Mouse (Mus musculus): ENCODE data around the gene Dnah12. TPM values are rescaled to one million over a fixed set of nuclear protein-coding genes. Genes with fewer than 3 reads are reported as not detected.

Dnah12 gene
- total and polyA plus RNA-seq, 3 experiments = 0.03 to 0.18 (median 0.05) TPM

DNA sequence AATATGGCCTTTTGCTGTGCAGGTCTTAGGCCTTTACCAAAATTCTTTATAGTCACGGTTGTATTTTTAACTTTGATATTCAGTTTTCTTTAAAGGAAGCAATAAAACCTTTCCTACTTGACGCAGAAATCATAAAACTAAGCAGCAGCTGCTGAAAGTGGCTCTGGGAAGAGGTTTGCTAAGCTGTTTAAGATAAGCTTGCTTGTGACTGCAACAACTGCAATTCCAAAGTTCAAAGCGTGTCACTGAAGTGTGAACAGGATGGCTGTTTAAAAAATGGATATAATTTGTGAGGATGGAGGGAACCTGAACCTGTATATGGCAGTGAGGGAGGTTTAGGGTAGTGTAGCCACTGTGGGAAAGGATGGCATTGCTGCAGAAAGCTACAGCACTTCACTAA lies 31.1 kb upstream of the Dnah12 start:
- TF ChIP-seq EP300 (IDR thresholded peaks at IDR 0.05; ENCODE audit: insufficient read depth, low read depth, low read length) = no peak
- TF ChIP-seq POLR2A (IDR thresholded peaks at IDR 0.05; ENCODE audit: insufficient read depth, low read depth, low read length) = no peak
- TF ChIP-seq CTCF (IDR thresholded peaks at IDR 0.05) = no peak
- Histone ChIP-seq H3K4me3 (no peak overlapping the region), H3K36me3 (ENCODE audit: control insufficient read depth, insufficient read depth, low read length) (peaks cover 2% of the 10 kb centered on the region), H3K9ac (ENCODE audit: low read depth, low read length) (no peak overlapping the region), H3K4me1 (ENCODE audit: control insufficient read depth, insufficient read depth, low read length) (no peaks in the 10 kb centered on the region), H3K27ac (no peak overlapping the region), H3K79me2 (replicated peaks; ENCODE audit: control insufficient read depth, insufficient read depth, low read length) (0 out of 2 replicates have a peak, but pooled peaks cover 1% of the 10 kb centered on the region), H3K27me3 (ENCODE audit: control insufficient read depth, insufficient read depth, low read length) (no peaks in the 10 kb centered on the region)
- whole genome bisulfite sequencing = 74% methylated on average over 3 of the region's 3 CpGs
- intact Hi-C loops (cut with DNase I) = no loop called here
- no peak for DNase-seq

GRCm38 (mm10) chr14:26662488-26662887 lies 30.6 kb upstream of the Dnah12 start:
- TF ChIP-seq POLR2A (IDR thresholded peaks at IDR 0.05; ENCODE audit: insufficient read depth, low read depth, low read length) (no peak), EP300 (IDR thresholded peaks at IDR 0.05; ENCODE audit: insufficient read depth, low read depth, low read length) (no peak), CTCF (IDR thresholded peaks at IDR 0.05) (no peak)
- no peaks in the 10 kb centered on the region for H3K27me3 ChIP-seq (ENCODE audit: control insufficient read depth, insufficient read depth, low read length)
- intact Hi-C loops (cut with DNase I) = no loop called here
- H3K36me3 ChIP-seq (ENCODE audit: control insufficient read depth, insufficient read depth, low read length) = peaks cover 5% of the 10 kb centered on the region
- no peak for DNase-seq
- no peak overlapping the region for H3K27ac ChIP-seq
- WGBS = 66% methylated on average over 2 of the region's 2 CpGs
- no peak overlapping the region for H3K4me3 ChIP-seq
- H3K79me2 ChIP-seq (replicated peaks; ENCODE audit: control insufficient read depth, insufficient read depth, low read length) = 0 out of 2 replicates have a peak, but pooled peaks cover 1% of the 10 kb centered on the region
- H3K9ac ChIP-seq (ENCODE audit: low read depth, low read length) = no peak overlapping the region
- H3K4me1 ChIP-seq (ENCODE audit: control insufficient read depth, insufficient read depth, low read length) = no peaks in the 10 kb centered on the region

- Histone ChIP-seq H3K4me3 (no peak overlapping the region), H3K4me1 (ENCODE audit: control insufficient read depth, insufficient read depth, low read length) (peaks cover 2% of the 10 kb centered on the region), H3K27me3 (ENCODE audit: control insufficient read depth, insufficient read depth, low read length) (no peaks in the 10 kb centered on the region), H3K9ac (ENCODE audit: low read depth, low read length) (no peak overlapping the region), H3K79me2 (replicated peaks; ENCODE audit: control insufficient read depth, insufficient read depth, low read length) (peaks cover 1% of the 10 kb centered on the region; the same call in 1 of the 2 replicates), H3K27ac (no peak overlapping the region), H3K36me3 (ENCODE audit: control insufficient read depth, insufficient read depth, low read length) (peaks cover 7% of the 10 kb centered on the region)
- DNase-seq = no peak
- 86% methylated on average over 2 of the region's 2 CpGs for WGBS
- intact Hi-C loops (cut with DNase I) = no loop called here
- TF ChIP-seq POLR2A (IDR thresholded peaks at IDR 0.05; ENCODE audit: insufficient read depth, low read depth, low read length) = no peak
- TF ChIP-seq EP300 (IDR thresholded peaks at IDR 0.05; ENCODE audit: insufficient read depth, low read depth, low read length) = no peak
- no peak for TF ChIP-seq CTCF (IDR thresholded peaks at IDR 0.05)
These were observed 29.2 kb upstream of the Dnah12 start for GRCm38 (mm10) chr14:26663851-26664250.

GRCm38 (mm10) chr14:26667991-26668370 lies 25.1 kb upstream of the Dnah12 start:
- Histone ChIP-seq H3K4me1 (ENCODE audit: control insufficient read depth, insufficient read depth, low read length) (peaks cover 4% of the 10 kb centered on the region), H3K79me2 (replicated peaks; ENCODE audit: control insufficient read depth, insufficient read depth, low read length) (peaks cover 1% of the 10 kb centered on the region; the same call in 1 of the 2 replicates), H3K27me3 (ENCODE audit: control insufficient read depth, insufficient read depth, low read length) (no peaks in the 10 kb centered on the region), H3K4me3 (peak overlapping the region; percentile 58), H3K36me3 (ENCODE audit: control insufficient read depth, insufficient read depth, low read length) (peaks cover 9% of the 10 kb centered on the region), H3K27ac (no peak overlapping the region), H3K9ac (ENCODE audit: low read depth, low read length) (peak overlapping the region; percentile 86)
- 14% methylated on average over 6 of the region's 6 CpGs for WGBS
- intact Hi-C loops (cut with DNase I) = loop anchor here (5.0 kb wide), 2 partner anchors 131 to 176 kb away; no protein-coding TSS in a partner anchor
- TF ChIP-seq POLR2A (IDR thresholded peaks at IDR 0.05; ENCODE audit: insufficient read depth, low read depth, low read length) = no peak
- TF ChIP-seq CTCF (IDR thresholded peaks at IDR 0.05) = no peak
- no peak for TF ChIP-seq EP300 (IDR thresholded peaks at IDR 0.05; ENCODE audit: insufficient read depth, low read depth, low read length)
- DNase-seq = no peak

DNA sequence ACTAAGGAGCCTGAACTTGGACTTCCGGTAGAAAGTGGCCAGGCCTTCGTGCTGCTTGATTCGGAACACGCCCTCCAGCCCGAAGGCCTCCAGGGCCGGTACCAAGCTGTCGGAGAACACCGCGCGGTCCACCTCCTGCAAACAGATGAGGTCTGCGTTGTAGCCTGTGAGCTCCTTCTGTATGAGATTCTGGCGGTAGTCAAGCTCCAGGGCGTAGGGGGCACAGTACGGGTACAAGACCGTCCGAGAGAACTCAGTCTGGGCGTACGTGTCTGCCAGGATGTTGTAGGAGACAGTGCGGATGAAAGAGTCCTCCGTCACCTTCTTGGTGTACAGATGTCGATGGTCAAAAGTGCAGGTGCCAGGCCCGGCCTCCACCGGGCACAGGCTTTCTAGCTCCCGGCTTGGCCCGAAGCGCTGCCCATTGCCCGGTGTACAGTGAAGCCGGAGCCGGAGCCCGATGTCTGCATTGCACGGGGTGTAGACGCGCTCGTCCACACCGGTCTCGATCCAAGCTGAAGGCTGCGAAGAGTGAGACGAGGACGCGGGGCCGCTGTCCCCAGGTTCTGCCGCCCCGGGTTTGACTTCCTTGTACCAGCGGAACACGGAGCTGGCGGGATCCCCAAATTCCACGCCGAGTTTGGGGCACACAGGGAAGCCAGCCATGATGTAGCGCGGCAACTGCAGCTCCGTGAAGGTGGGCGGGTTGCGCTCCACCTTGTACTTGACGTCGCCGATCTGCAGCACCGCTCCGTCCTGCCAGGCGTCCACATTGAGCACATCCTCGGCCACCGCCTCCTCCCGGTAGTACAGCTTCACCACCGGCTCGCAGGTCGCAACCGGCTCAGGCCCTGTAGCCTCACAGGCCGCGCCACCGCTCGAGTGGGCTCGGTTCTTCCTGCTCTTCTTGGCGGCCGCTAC lies 24.4 kb upstream of the Dnah12 start:
- intact Hi-C loops (cut with DNase I) = loop anchor here (1.0 to 5.0 kb wide), 3 partner anchors 30 to 176 kb away; partner anchors contain the start of gene Arf4
- peaks cover 4% of the 10 kb centered on the region for H3K4me1 ChIP-seq (ENCODE audit: control insufficient read depth, insufficient read depth, low read length)
- peak; percentile 16 to 29 for DNase-seq
- H3K36me3 ChIP-seq (ENCODE audit: control insufficient read depth, insufficient read depth, low read length) = peaks cover 9% of the 10 kb centered on the region
- whole genome bisulfite sequencing = under 1% methylated on average over 73 of the region's 73 CpGs
- H3K27ac ChIP-seq = peak overlapping the region; percentile 99
- peak overlapping the region; percentile 86 for H3K9ac ChIP-seq (ENCODE audit: low read depth, low read length)
- peak overlapping the region; percentile 58 for H3K4me3 ChIP-seq
- no peak for TF ChIP-seq POLR2A (IDR thresholded peaks at IDR 0.05; ENCODE audit: insufficient read depth, low read depth, low read length)
- no peak for TF ChIP-seq CTCF (IDR thresholded peaks at IDR 0.05)
- TF ChIP-seq EP300 (IDR thresholded peaks at IDR 0.05; ENCODE audit: insufficient read depth, low read depth, low read length) = no peak
- no peaks in the 10 kb centered on the region for H3K27me3 ChIP-seq (ENCODE audit: control insufficient read depth, insufficient read depth, low read length)
- H3K79me2 ChIP-seq (replicated peaks; ENCODE audit: control insufficient read depth, insufficient read depth, low read length) = peaks cover 1% of the 10 kb centered on the region; the same call in 1 of the 2 replicates
